Mouse (Mus musculus) midbrain, postnatal 0 days (tissue): ENCODE measurements around the gene Ndst2. TPM values are rescaled to one million over a fixed set of nuclear protein-coding genes. Genes with fewer than 3 reads are reported as not detected.

ENCODE experiments used
- ATAC-seq: fragments of 200-750 bp; cut with Nextera tagmentation; 2 replicates; pipeline ENCODE4 v1.8.0; 2017; ENCODE audit warnings: moderate number of reproducible peaks, mild to moderate bottlenecking, moderate TSS enrichment, moderate library complexity; ENCODE audit not compliant: low FRiP score
- DNase-seq: peaks from one replicate; pipeline ENCODE4 v3.0.0-alpha.2; 2015; ENCODE audit warnings: low spot score
- H3K27ac ChIP-seq: fragments of 300-500 bp; sonication (generic); 2 replicates; pipeline ENCODE4 v1.5.1; 2014; ENCODE audit warnings: low read depth, mild to moderate bottlenecking, low read length, mixed read lengths
- H3K27me3 ChIP-seq: fragments of 300-500 bp; sonication (generic); 2 replicates; pipeline ENCODE4 v1.6.1; 2014; ENCODE audit warnings: low read length, control low read depth, mixed read lengths; ENCODE audit not compliant: insufficient read depth
- H3K36me3 ChIP-seq: fragments of 300-500 bp; sonication (generic); 2 replicates; pipeline ENCODE4 v1.6.1; 2014; ENCODE audit warnings: low read length, control low read depth, mixed read lengths; ENCODE audit not compliant: insufficient read depth
- H3K4me1 ChIP-seq: fragments of 300-500 bp; sonication (generic); 2 replicates; pipeline ENCODE4 v1.6.1; 2014; ENCODE audit warnings: mild to moderate bottlenecking, control low read depth, antibody characterized with exemption, low read length, mixed read lengths; ENCODE audit not compliant: insufficient read depth
- H3K4me2 ChIP-seq: fragments of 300-500 bp; sonication (generic); 2 replicates; pipeline ENCODE4 v1.6.1; 2014; ENCODE audit warnings: low read depth, mild to moderate bottlenecking, low read length, mixed read lengths; ENCODE audit not compliant: poor library complexity, severe bottlenecking
- H3K4me3 ChIP-seq: fragments of 300-500 bp; sonication (generic); 2 replicates; pipeline ENCODE4 v1.5.1; 2014; ENCODE audit warnings: low read depth, mild to moderate bottlenecking, low read length, moderate library complexity
- H3K9ac ChIP-seq: fragments of 300-500 bp; sonication (generic); replicated peaks from 2 replicates; pipeline ENCODE4 v1.6.1; 2014; ENCODE audit warnings: mild to moderate bottlenecking, low read length, moderate library complexity, mixed read lengths; ENCODE audit not compliant: poor library complexity, severe bottlenecking
- H3K9me3 ChIP-seq: fragments of 300-500 bp; sonication (generic); 2 replicates; pipeline ENCODE4 v1.6.1; 2016; ENCODE audit warnings: low read length, control low read depth
- CTCF ChIP-seq: IDR thresholded peaks from 2 replicates; pipeline ENCODE4 v1.5.1; 2016; ENCODE audit warnings: antibody characterized with exemption, mild to moderate bottlenecking
- WGBS: fragments of 180-500 bp; shearing (Covaris S2); extraction: QIAGEN DNeasy Blood & Tissue Kit; methylation state at CpG from one replicate; pipeline ENCODE4 v1.1.7; 2014; 5-methylcytosine and 5-hydroxymethylcytosine counted together
- polyA plus RNA-seq: library from polyadenylated mRNA; unstranded; fragments of >200 nt; fragmentation: Nextera tagmentation; extraction: Ambion mirVana; gene quantifications from 2 replicates; pipeline ENCODE4 v1.2.1, GENCODE M21; 2015
- total RNA-seq: library from RNA; depleted of rRNA; stranded (reverse); fragments of >200 nt; gene quantifications from 2 replicates; pipeline ENCODE4 v1.2.3, GENCODE M21; 2014

The Ndst2 gene
- total and polyA plus RNA-seq, 2 experiments from 2014 or later: 14.0 to 23.2 TPM

GRCm38 (mm10) chr14:20773410-20773809 lies 39.0 kb upstream of the Ndst2 start:
- no peak for DNase-seq
- Histone ChIP-seq H3K4me2 (no peak overlapping the region), H3K27ac (no peak overlapping the region), H3K9me3 (no peaks in the 10 kb centered on the region), H3K36me3 (peaks cover 19% of the 10 kb centered on the region), H3K27me3 (no peaks in the 10 kb centered on the region), H3K9ac (no peak overlapping the region), H3K4me3 (no peak overlapping the region), H3K4me1 (no peaks in the 10 kb centered on the region)
- TF ChIP-seq CTCF: no peak
- WGBS: 35% methylated on average over 3 of the region's 3 CpGs
- ATAC-seq: no peak

- Histone ChIP-seq H3K27ac (0 out of 2 replicates have a peak overlapping the region, but pooled peaks have one; percentile 32), H3K27me3 (no peaks in the 10 kb centered on the region), H3K4me2 (no peak overlapping the region), H3K9ac (no peak overlapping the region), H3K4me3 (no peak overlapping the region), H3K36me3 (peaks cover 21% of the 10 kb centered on the region), H3K4me1 (no peaks in the 10 kb centered on the region), H3K9me3 (no peaks in the 10 kb centered on the region)
- ATAC-seq (no peak), DNase-seq (no peak)
- no peak for TF ChIP-seq CTCF
- WGBS: 78% methylated on average over 6 of the region's 6 CpGs
These were observed 38.4 kb upstream of the Ndst2 start for GRCm38 (mm10) chr14:20772808-20773207.

- WGBS: 95% methylated on average over 3 of the region's 3 CpGs
- TF ChIP-seq CTCF: no peak
These were observed 37.6 kb upstream of the Ndst2 start for GRCm38 (mm10) chr14:20771941-20772340.

GRCm38 (mm10) chr14:20768581-20768980 lies 34.2 kb upstream of the Ndst2 start:
- no peak overlapping the region for H3K4me3 ChIP-seq
- no peaks in the 10 kb centered on the region for H3K27me3 ChIP-seq
- TF ChIP-seq CTCF: no peak
- no peak overlapping the region for H3K27ac ChIP-seq
- H3K9me3 ChIP-seq: no peaks in the 10 kb centered on the region
- WGBS: 74% methylated on average over 5 of the region's 5 CpGs
- DNase-seq (peak; percentile 28), ATAC-seq (no peak)
- no peak overlapping the region for H3K4me2 ChIP-seq
- peaks cover 37% of the 10 kb centered on the region for H3K36me3 ChIP-seq
- no peak overlapping the region for H3K9ac ChIP-seq
- H3K4me1 ChIP-seq: no peaks in the 10 kb centered on the region

More at GRCm38 (mm10) chr14:20771941-20772340, 37.6 kb upstream of the Ndst2 start:
- no peak overlapping the region for H3K9ac ChIP-seq
- H3K9me3 ChIP-seq: no peaks in the 10 kb centered on the region
- H3K4me3 ChIP-seq: no peak overlapping the region
- DNase-seq (no peak), ATAC-seq (no peak)
- no peaks in the 10 kb centered on the region for H3K27me3 ChIP-seq
- no peak overlapping the region for H3K27ac ChIP-seq
- H3K4me1 ChIP-seq: no peaks in the 10 kb centered on the region
- H3K36me3 ChIP-seq: peaks cover 17% of the 10 kb centered on the region
- no peak overlapping the region for H3K4me2 ChIP-seq

GRCm38 (mm10) chr14:20767936-20768335 lies 33.6 kb upstream of the Ndst2 start:
- Histone ChIP-seq H3K9ac (no peak overlapping the region), H3K4me2 (no peak overlapping the region), H3K27me3 (no peaks in the 10 kb centered on the region), H3K4me3 (no peak overlapping the region), H3K27ac (no peak overlapping the region), H3K36me3 (peaks cover 42% of the 10 kb centered on the region), H3K9me3 (no peaks in the 10 kb centered on the region), H3K4me1 (no peaks in the 10 kb centered on the region)
- DNase-seq (no peak), ATAC-seq (no peak)
- peak; percentile 9; the same call in 1 of the 2 replicates for TF ChIP-seq CTCF
- WGBS: 93% methylated on average over 7 of the region's 7 CpGs

GRCm38 (mm10) chr14:20765642-20766258 lies 31.4 kb upstream of the Ndst2 start:
- Histone ChIP-seq H3K9me3 (no peaks in the 10 kb centered on the region), H3K4me1 (no peaks in the 10 kb centered on the region), H3K27ac (no peak overlapping the region), H3K9ac (no peak overlapping the region), H3K4me3 (no peak overlapping the region), H3K4me2 (no peak overlapping the region), H3K36me3 (peaks cover 48% of the 10 kb centered on the region), H3K27me3 (no peaks in the 10 kb centered on the region)
- DNase-seq: peak; percentile 88
- 28% methylated on average over 12 of the region's 12 CpGs for WGBS
- peak; percentile 81 for ATAC-seq
- peak; percentile 98 for TF ChIP-seq CTCF
